Mouse (Mus musculus): ENCODE data around the gene Dpep2nb. TPM values are rescaled to one million over a fixed set of nuclear protein-coding genes. Genes with fewer than 3 reads are reported as not detected.

Gene Dpep2nb
- 0.24 TPM in 1 of 2 replicates, not detected in the other for polyA plus RNA-seq (2015; fragmentation: Nextera tagmentation; extraction: Ambion mirVana)

DNA sequence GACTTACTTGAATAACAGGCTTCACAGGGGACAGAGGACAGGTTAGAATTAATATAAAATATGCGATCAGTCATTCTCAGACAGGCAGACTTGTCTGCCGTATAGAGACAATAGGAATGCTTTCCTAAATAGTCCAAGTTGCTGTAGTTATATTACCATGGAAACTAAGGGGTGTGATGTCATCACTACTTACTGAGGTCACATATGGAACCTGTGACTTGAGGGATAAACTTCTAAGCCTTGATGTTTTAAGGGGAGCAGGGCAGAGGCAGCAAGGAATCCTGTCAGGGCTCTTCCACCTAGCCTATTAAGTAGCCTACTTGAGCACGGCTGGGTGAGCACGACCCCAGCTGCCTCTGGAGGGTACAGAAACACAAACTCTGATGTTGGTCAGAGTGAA is at the start of gene Dpep2nb:
Gene Dpep2nb, minus strand, starts transcription at position 101 of the 400 bp plus-strand sequence.
- H3K27ac ChIP-seq = no peak within 1 kb of the TSS
- H3K9ac ChIP-seq = no peak within 1 kb of the TSS
- H3K4me3 ChIP-seq = no peak within 1 kb of the TSS
- 76% methylated on average over 4 of the region's 4 CpGs for WGBS
- ATAC-seq (ENCODE audit: borderline replicate concordance, extremely low read depth, low FRiP score, low TSS enrichment) = no peak
- H3K36me3 ChIP-seq = no peaks in the 10 kb centered on the region
- H3K4me2 ChIP-seq = no peak within 1 kb of the TSS
- no peaks in the 10 kb centered on the region for H3K27me3 ChIP-seq
- peaks cover 11% of the 10 kb centered on the region for H3K4me1 ChIP-seq
- H3K9me3 ChIP-seq = no peaks in the 10 kb centered on the region

DNA sequence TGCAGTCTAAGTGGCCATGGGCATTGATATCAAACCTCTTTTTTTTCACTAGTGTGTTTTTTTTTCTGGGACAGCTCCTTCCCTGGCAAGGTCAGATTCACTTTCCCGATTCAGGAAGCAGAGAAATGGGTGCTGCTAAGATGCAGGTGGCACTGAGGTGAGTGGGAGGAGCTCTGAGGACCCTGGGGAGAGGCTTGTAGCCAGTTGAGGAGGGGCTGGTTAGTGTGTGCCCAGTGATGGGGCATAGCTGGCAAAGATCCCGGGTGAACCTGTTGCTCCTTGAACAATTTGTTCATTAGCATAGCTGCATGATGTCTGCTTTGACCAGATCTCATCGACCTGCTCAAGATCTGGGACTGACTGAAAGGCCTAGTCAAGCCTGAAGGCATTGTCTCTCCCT is 49.3 kb upstream of the Dpep2nb start:
- no peak overlapping the region for H3K4me2 ChIP-seq
- H3K9me3 ChIP-seq = no peaks in the 10 kb centered on the region
- no peak overlapping the region for H3K9ac ChIP-seq
- H3K36me3 ChIP-seq = 0 out of 2 replicates have a peak, but pooled peaks cover 7% of the 10 kb centered on the region
- no peaks in the 10 kb centered on the region for H3K27me3 ChIP-seq
- peaks cover 9% of the 10 kb centered on the region for H3K4me1 ChIP-seq
- no peak for ATAC-seq (ENCODE audit: borderline replicate concordance, extremely low read depth, low FRiP score, low TSS enrichment)
- no peak overlapping the region for H3K4me3 ChIP-seq
- 54% methylated on average over 3 of the region's 3 CpGs for WGBS
- H3K27ac ChIP-seq = no peak overlapping the region

DNA sequence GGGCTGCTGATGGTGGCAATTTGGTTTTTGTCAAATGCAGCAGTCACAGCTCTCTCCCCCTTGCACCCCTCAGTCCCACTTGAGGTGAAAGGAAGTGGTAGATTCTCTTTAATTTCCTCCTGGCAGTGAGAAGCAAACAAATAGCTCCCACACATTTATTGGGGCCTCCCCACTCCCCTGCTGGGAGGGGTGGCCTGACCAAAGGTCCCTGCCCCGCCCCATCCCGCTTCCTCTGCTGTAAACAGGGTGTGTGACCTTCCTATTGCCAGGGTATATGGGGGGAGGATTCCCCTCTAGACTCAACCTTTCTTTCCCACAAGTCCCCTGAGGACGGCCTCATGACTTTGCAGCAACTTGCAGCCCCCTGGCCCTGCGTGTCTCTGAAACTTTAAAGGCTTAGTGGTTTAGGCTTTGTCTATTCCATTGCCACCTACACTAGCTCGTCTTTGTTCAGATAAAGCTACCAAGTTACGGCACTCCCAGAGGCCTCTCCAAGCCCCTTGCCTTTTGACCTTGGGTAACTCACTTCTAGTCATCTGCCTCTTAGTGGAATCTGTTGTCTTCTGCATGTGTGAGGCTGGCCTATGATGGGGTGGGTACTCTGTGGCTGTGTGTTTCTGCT is 48.5 kb upstream of the Dpep2nb start:
- no peak overlapping the region for H3K9ac ChIP-seq
- ATAC-seq (ENCODE audit: borderline replicate concordance, extremely low read depth, low FRiP score, low TSS enrichment) = no peak
- no peaks in the 10 kb centered on the region for H3K9me3 ChIP-seq
- peaks cover 9% of the 10 kb centered on the region for H3K4me1 ChIP-seq
- no peak overlapping the region for H3K4me2 ChIP-seq
- no peak overlapping the region for H3K4me3 ChIP-seq
- H3K27me3 ChIP-seq = no peaks in the 10 kb centered on the region
- H3K27ac ChIP-seq = no peak overlapping the region
- 55% methylated on average over 6 of the region's 6 CpGs for WGBS
- 0 out of 2 replicates have a peak, but pooled peaks cover 7% of the 10 kb centered on the region for H3K36me3 ChIP-seq

DNA sequence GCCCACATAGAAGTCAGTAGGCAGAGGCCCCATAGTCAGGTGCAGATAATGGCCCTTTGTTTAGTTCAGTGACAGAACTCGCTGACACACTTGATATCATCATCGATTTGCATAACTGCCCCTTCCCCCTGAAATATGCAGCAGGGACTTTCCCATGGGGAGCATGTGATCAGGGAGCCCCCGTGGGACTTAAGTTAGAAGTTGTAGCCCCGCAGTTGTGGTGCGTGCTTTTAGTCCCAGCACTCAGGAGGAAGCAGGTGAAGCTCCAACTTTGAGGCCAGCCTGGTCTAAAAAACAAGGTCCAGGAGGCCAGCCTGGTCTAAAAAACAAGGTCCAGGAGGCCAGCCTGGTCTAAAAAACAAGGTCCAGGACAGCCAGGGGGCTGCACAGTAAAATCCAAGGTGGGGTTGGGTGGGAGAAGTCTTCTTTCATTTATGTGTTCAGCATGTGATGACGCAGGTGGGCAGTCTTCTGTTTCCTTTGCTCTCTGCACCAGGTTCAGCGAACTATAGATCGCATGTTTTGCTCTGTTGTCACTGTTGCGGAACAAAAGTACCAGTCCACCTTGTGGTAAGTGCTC is 46.8 kb upstream of the Dpep2nb start:
- Histone ChIP-seq H3K4me3 (no peak overlapping the region), H3K4me2 (no peak overlapping the region), H3K4me1 (no peaks in the 10 kb centered on the region), H3K36me3 (0 out of 2 replicates have a peak, but pooled peaks cover 7% of the 10 kb centered on the region), H3K27ac (no peak overlapping the region), H3K27me3 (no peaks in the 10 kb centered on the region), H3K9ac (no peak overlapping the region), H3K9me3 (no peaks in the 10 kb centered on the region)
- no peak for ATAC-seq (ENCODE audit: borderline replicate concordance, extremely low read depth, low FRiP score, low TSS enrichment)
- 88% methylated on average over 9 of the region's 9 CpGs for WGBS

DNA sequence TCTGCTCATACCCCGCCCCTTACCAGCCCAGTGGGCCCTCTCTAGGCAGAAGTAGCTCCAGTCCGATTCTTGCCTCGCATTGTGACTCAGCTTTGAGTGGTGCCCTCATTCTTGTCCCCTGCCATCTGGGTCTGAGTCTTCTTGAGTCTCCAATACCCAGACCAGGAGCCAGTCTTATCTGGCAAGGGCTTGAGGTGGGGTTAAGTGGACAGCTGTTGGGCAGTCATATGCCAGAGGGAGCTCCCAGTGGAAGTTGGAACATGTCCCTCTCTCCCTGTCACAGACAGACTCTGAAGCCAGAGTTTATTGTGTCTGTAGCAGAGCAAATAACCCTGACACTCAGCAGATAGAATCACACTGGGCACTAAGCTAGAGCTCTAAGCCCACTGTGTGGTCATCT is 45.3 kb upstream of the Dpep2nb start:
- no peak overlapping the region for H3K27ac ChIP-seq
- H3K36me3 ChIP-seq = peaks cover 7% of the 10 kb centered on the region; the same call in 1 of the 2 replicates
- no peak overlapping the region for H3K9ac ChIP-seq
- WGBS = 85% methylated on average over 3 of the region's 3 CpGs
- no peak overlapping the region for H3K4me2 ChIP-seq
- no peaks in the 10 kb centered on the region for H3K27me3 ChIP-seq
- no peaks in the 10 kb centered on the region for H3K4me1 ChIP-seq
- ATAC-seq (ENCODE audit: borderline replicate concordance, extremely low read depth, low FRiP score, low TSS enrichment) = no peak
- H3K4me3 ChIP-seq = no peak overlapping the region
- H3K9me3 ChIP-seq = no peaks in the 10 kb centered on the region

DNA sequence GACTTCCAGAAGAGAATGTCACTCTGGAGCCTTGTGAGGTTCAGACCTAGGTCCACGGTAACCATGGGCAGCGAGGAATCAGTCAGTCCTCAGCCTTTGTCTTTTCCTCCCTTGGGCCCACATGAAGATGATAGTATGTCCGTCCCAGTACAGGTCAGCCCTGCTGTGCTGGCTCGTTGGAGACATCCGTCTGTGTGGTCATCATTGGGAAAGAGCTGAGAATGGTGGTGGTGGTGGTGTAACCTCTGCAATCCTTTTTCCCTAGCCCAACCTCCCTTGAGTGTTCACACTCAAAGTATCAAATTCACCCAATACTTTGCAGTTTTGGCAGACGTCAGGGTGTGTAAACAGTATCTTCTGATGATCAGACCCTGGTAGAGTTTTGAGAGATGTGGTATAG is 44.1 kb upstream of the Dpep2nb start:
- H3K9ac ChIP-seq = no peak overlapping the region
- H3K9me3 ChIP-seq = no peaks in the 10 kb centered on the region
- H3K4me2 ChIP-seq = no peak overlapping the region
- peaks cover 10% of the 10 kb centered on the region; the same call in 1 of the 2 replicates for H3K36me3 ChIP-seq
- H3K27me3 ChIP-seq = no peaks in the 10 kb centered on the region
- no peaks in the 10 kb centered on the region for H3K4me1 ChIP-seq
- no peak overlapping the region for H3K27ac ChIP-seq
- ATAC-seq (ENCODE audit: borderline replicate concordance, extremely low read depth, low FRiP score, low TSS enrichment) = no peak
- H3K4me3 ChIP-seq = no peak overlapping the region
- 85% methylated on average over 6 of the region's 6 CpGs for WGBS

DNA sequence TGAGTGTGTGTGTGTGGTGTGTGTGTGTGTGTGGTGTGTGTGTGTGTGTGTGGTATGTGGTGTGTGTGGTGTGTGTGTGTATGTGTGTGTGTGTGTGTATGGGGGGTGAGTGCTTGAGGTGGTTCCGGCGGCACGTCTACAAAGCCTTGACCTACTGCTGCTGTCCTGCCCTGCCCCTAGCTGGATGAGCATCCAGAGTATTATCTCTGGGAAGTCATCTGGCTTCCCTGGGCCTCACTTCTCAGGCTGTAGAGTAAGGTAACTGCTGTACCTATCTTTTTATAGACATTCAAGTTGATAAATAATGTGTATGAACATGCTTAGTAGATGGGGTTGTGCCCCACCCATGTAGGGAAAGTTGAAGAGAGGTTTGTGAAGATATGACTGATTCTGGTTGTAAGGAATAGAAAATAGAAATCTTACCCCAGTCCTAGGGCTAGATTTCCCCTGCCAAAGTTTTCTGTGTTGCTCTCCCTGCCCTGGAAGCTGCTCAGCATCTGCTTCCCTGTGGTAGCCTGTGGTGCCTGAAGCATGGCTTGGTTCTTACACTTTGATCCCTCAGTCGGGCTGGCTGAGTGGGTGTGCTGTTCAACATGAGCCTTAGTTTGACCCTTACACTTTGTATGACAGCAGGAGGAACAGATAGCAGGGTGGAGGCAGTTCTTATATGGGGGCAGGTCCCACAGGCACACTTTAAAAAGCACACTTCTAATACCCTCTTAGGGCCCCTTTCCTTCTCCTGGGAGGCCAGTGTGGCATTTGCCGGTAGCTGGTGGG is 42.3 kb upstream of the Dpep2nb start:
- 64% methylated on average over 5 of the region's 5 CpGs for WGBS
- no peak overlapping the region for H3K4me3 ChIP-seq
- ATAC-seq (ENCODE audit: borderline replicate concordance, extremely low read depth, low FRiP score, low TSS enrichment) = no peak
- H3K27ac ChIP-seq = no peak overlapping the region
- H3K36me3 ChIP-seq = peaks cover 9% of the 10 kb centered on the region; the same call in 1 of the 2 replicates
- no peak overlapping the region for H3K9ac ChIP-seq
- no peaks in the 10 kb centered on the region for H3K27me3 ChIP-seq
- H3K4me2 ChIP-seq = no peak overlapping the region
- no peaks in the 10 kb centered on the region for H3K4me1 ChIP-seq
- H3K9me3 ChIP-seq = no peaks in the 10 kb centered on the region

DNA sequence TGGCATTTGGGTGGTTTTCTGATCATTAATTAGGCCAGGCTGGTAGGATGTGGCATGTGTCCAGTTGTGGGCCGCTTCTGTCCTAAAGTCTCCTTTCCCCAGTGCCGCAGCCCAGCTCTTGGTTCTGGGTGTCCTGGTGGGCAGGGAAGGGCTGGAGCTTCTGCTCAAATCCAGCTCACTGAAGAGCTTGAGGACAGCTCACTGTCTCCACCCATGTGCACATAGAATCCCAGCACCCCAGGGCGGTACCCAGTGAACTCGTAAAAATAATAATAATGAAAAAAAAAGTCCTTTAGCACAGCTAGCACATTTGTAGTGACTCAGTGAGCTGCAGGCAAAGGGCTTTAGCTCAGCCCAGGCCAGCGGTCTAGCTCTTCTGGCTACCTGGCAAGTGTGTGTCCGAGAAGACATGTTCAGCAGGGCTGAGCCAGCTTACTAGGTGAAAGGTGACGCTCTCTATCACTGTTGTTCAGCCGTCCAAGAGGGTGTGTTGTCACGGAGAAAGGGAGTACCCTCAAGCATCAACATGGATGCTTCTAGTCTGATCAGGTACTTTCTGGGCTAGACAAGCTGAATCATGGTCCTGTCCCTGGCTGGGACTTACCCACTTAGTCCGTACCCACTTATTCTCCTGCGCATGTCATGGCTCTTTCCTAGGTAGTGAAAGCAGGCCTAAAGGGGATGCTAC is 41.2 kb upstream of the Dpep2nb start:
- Histone ChIP-seq H3K27ac (no peak overlapping the region), H3K36me3 (peaks cover 5% of the 10 kb centered on the region; the same call in 1 of the 2 replicates), H3K9ac (no peak overlapping the region), H3K4me2 (no peak overlapping the region), H3K4me1 (no peaks in the 10 kb centered on the region), H3K27me3 (no peaks in the 10 kb centered on the region), H3K9me3 (no peaks in the 10 kb centered on the region), H3K4me3 (no peak overlapping the region)
- no peak for ATAC-seq (ENCODE audit: borderline replicate concordance, extremely low read depth, low FRiP score, low TSS enrichment)
- WGBS = 89% methylated on average over 11 of the region's 11 CpGs

DNA sequence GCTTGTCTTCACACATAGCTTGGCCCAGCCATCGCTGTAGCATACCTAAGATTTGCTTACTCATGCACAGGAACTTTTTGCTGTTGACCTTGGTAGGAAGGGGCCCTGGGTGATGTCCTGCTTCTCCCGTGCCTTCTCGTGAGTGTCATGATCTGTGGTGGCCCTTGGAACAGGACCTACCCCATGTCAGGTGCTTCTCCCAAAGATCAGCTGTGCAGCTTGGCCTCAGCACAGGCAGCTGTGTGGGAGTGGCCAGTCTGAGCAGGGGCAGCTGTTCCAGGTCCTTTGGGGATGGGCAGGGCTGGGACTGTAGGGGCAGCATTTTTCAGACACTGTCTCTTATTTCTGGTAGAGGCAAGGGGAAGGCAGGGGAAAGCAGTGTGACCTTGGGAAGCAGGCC is 38.4 kb upstream of the Dpep2nb start:
- WGBS = 66% methylated on average over 3 of the region's 3 CpGs
- Histone ChIP-seq H3K4me3 (no peak overlapping the region), H3K27ac (no peak overlapping the region), H3K4me2 (no peak overlapping the region), H3K4me1 (no peaks in the 10 kb centered on the region), H3K9ac (no peak overlapping the region), H3K9me3 (no peaks in the 10 kb centered on the region), H3K36me3 (peaks cover 3% of the 10 kb centered on the region; the same call in 1 of the 2 replicates), H3K27me3 (no peaks in the 10 kb centered on the region)
- no peak for ATAC-seq (ENCODE audit: borderline replicate concordance, extremely low read depth, low FRiP score, low TSS enrichment)

DNA sequence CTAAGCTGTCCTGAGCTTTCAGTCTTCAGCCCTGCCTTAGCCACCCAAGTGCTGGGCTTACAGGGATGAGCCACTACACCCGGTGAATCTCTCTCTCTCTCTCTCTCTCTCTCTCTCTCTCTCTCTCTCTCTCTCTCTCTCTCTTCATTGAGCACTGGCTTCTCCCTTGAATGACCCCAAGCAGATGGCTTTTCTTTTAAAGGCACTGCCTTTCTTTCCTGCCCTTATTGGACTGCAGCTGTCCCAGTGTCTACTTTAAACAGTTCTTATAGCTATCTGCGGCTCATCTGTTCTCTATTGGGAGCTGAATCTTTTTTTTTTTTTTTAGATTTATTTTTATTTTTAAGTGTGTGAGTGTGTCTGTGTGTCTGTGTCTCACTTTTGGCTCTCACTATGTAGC is 37.3 kb upstream of the Dpep2nb start:
- Histone ChIP-seq H3K36me3 (peaks cover 3% of the 10 kb centered on the region; the same call in 1 of the 2 replicates), H3K9me3 (no peaks in the 10 kb centered on the region), H3K9ac (no peak overlapping the region), H3K4me1 (no peaks in the 10 kb centered on the region), H3K4me2 (no peak overlapping the region), H3K27me3 (no peaks in the 10 kb centered on the region), H3K4me3 (no peak overlapping the region), H3K27ac (no peak overlapping the region)
- no peak for ATAC-seq (ENCODE audit: borderline replicate concordance, extremely low read depth, low FRiP score, low TSS enrichment)
- WGBS = 85% methylated on average over 2 of the region's 2 CpGs

DNA sequence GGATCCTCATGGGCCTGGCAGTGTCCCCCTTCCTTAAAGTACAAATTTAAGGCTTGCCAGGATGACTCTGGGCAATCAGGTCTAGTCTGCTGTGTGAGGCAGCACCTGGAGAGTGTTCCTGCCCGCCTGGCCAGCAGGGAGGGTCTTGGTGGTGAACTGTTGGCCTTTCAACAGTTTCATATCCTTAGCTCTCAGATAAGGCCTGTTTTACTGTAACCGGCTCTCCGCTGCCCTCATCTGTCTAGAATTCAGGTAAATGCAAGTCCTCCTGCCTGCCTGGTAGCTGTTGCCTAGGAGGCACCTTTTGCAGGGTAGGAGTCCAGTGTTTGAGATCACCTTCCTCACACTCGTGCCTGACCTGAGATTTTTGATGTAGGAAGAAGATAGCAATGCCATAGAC is 34.4 kb upstream of the Dpep2nb start:
- H3K27ac ChIP-seq = no peak overlapping the region
- no peaks in the 10 kb centered on the region for H3K4me1 ChIP-seq
- no peak overlapping the region for H3K9ac ChIP-seq
- H3K27me3 ChIP-seq = no peaks in the 10 kb centered on the region
- ATAC-seq (ENCODE audit: borderline replicate concordance, extremely low read depth, low FRiP score, low TSS enrichment) = no peak
- no peak overlapping the region for H3K4me2 ChIP-seq
- WGBS = 67% methylated on average over 4 of the region's 4 CpGs
- no peaks in the 10 kb centered on the region for H3K9me3 ChIP-seq
- no peak overlapping the region for H3K4me3 ChIP-seq
- H3K36me3 ChIP-seq = no peaks in the 10 kb centered on the region

Measured in lung, embryonic 15.5 days (tissue).